Mouse (Mus musculus): ENCODE results near the gene Sfi1. TPM values are rescaled to one million over a fixed set of nuclear protein-coding genes. Genes with fewer than 3 reads are reported as not detected.
"Not testable (repeated sequence)": the region's sequence is repeated elsewhere in the genome, so short reads cannot be mapped to it uniquely, and the experiment has no call there.

The Sfi1 gene
- polyA plus RNA-seq, 2 experiments from 2014 or later: 33.1 to 45.9 TPM

GRCm38 (mm10) chr11:3103619-3104164 lies 89.6 kb downstream of the Sfi1 start:
- ATAC-seq: no peak

- not testable (repeated sequence) for ATAC-seq
Observed at GRCm38 (mm10) chr11:3102626-3103025, 90.6 kb downstream of the Sfi1 start.

GRCm38 (mm10) chr11:3101875-3102494 lies 91.3 kb downstream of the Sfi1 start:
- no peak for ATAC-seq

GRCm38 (mm10) chr11:3101072-3101874 lies 92.0 kb downstream of the Sfi1 start:
- ATAC-seq: no peak

GRCm38 (mm10) chr11:3100066-3100645 lies 93.1 kb downstream of the Sfi1 start:
- ATAC-seq: not testable (repeated sequence)

Other genes with a start within 250 kb of the Sfi1 start
- 10 to 100 TPM; 53.6 to 62.8 TPM for gene Eif4enif1, start 8.9 kb upstream of the Sfi1 start, polyA plus RNA-seq (2017; shearing (Covaris generic))
- gene Drg1, start 73.0 kb upstream of the Sfi1 start, polyA plus RNA-seq (2017; shearing (Covaris generic)): 100 to 1,000 TPM; 166 to 178 TPM
- gene Patz1, start 95.4 kb upstream of the Sfi1 start, polyA plus RNA-seq (2017; shearing (Covaris generic)): 10 to 100 TPM; 13.3 to 15.6 TPM
- 10 to 100 TPM; 32.9 to 53.5 TPM for gene Pik3ip1, start 136.9 kb upstream of the Sfi1 start, polyA plus RNA-seq (2017; shearing (Covaris generic))
- 10 to 100 TPM; 77.7 to 78.9 TPM for gene Limk2, start 215.7 kb upstream of the Sfi1 start, polyA plus RNA-seq (2017; shearing (Covaris generic))